Mouse (Mus musculus): ENCODE data around the gene St6galnac6. TPM values are rescaled to one million over a fixed set of nuclear protein-coding genes. Genes with fewer than 3 reads are reported as not detected.

St6galnac6 gene
- polyA plus RNA-seq, 1 experiment from 2014 or later, result 13.5 TPM

DNA sequence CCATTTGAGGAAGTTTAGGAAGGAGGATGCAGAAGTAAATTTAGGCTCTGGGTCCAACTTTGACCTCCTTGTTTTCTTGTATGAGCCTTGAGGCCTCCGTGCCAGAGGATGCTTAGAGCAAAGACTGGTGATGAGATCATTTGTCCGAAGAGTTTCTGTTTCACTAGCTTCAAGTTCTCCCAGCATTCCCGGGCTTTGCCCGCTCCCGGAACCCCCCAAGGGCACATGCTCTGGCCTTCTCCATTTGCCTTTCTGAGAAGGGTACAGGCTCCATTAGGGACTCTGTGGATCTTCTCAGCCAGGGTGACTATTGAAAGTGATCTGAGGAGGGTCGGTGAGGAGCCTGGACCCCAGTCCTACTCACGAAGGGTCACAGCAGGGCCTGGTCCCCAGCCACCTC, 47.9 kb downstream of the St6galnac6 start:
- Histone ChIP-seq H3K27me3 (no peaks in the 10 kb centered on the region), H3K4me2 (peak overlapping the region; percentile 19; the same call in 1 of the 2 replicates), H3K36me3 (no peaks in the 10 kb centered on the region), H3K9me3 (no peaks in the 10 kb centered on the region), H3K9ac (peak overlapping the region; percentile 35; the same call in 1 of the 2 replicates), H3K4me3 (peak overlapping the region; percentile 18), H3K27ac (no peak overlapping the region), H3K4me1 (replicated peaks) (peaks cover 13% of the 10 kb centered on the region)
- ATAC-seq (ENCODE audit: low FRiP score), result no peak
- 88% methylated on average over 7 of the region's 7 CpGs for WGBS

DNA sequence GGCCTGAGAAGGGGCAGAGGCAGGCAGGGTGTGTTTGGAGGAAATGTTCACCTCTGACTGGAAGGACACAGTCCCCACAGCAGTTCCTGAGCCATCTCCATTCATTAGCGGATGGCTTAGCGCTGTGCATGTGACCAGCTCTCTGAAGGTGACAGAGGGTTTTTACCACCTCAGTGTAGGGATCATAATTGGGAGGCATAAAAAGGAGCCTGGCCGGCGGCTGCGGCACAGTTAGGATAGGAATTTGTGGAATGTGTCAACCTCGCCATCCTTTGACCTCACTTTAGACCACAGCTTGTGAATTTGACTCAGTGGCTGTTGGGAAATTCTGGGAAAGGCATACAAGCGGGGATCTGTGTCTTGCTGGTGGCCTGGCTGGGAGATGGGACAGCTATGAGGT, 54.3 kb downstream of the St6galnac6 start:
- no peak overlapping the region for H3K4me3 ChIP-seq
- H3K4me1 ChIP-seq (replicated peaks), result 0 out of 2 replicates have a peak, but pooled peaks cover 9% of the 10 kb centered on the region
- no peaks in the 10 kb centered on the region for H3K9me3 ChIP-seq
- 45% methylated on average over 7 of the region's 7 CpGs for WGBS
- peak overlapping the region; percentile 35; the same call in 1 of the 2 replicates for H3K27ac ChIP-seq
- H3K9ac ChIP-seq, result no peak overlapping the region
- H3K4me2 ChIP-seq, result no peak overlapping the region
- no peaks in the 10 kb centered on the region for H3K36me3 ChIP-seq
- no peak for ATAC-seq (ENCODE audit: low FRiP score)
- no peaks in the 10 kb centered on the region for H3K27me3 ChIP-seq

- Histone ChIP-seq H3K36me3 (no peaks in the 10 kb centered on the region), H3K9ac (no peak overlapping the region), H3K27ac (peak overlapping the region; percentile 27), H3K4me1 (replicated peaks) (0 out of 2 replicates have a peak, but pooled peaks cover 9% of the 10 kb centered on the region), H3K4me3 (no peak overlapping the region), H3K4me2 (no peak overlapping the region), H3K9me3 (no peaks in the 10 kb centered on the region), H3K27me3 (no peaks in the 10 kb centered on the region)
- no peak for ATAC-seq (ENCODE audit: low FRiP score)
- WGBS, result 68% methylated on average over 14 of the region's 14 CpGs
These were observed 55.4 kb downstream of the St6galnac6 start for GRCm38 (mm10) chr2:32654743-32655393.

DNA sequence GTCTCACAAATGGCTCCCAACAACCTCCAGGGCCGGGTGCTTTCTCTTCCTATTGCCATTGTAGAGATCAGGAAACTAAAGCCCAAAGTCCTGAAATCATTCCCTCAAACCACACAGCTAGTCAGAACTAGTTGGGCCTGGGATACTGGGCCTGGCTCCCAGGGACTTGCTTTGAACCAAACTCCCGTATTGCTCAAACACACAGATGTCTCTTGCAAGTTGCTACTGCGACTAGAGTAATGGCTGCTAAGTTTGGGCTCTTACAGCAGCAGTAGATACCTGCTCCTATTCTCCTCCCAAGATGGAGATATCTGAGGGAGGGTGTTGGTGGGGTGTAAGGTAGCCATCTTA, 55.9 kb downstream of the St6galnac6 start:
- 0 out of 2 replicates have a peak overlapping the region, but pooled peaks have one; percentile 40 for H3K27ac ChIP-seq
- H3K4me1 ChIP-seq (replicated peaks), result 0 out of 2 replicates have a peak, but pooled peaks cover 9% of the 10 kb centered on the region
- no peaks in the 10 kb centered on the region for H3K9me3 ChIP-seq
- no peaks in the 10 kb centered on the region for H3K36me3 ChIP-seq
- no peak for ATAC-seq (ENCODE audit: low FRiP score)
- 88% methylated on average over 3 of the region's 3 CpGs for WGBS
- H3K4me2 ChIP-seq, result no peak overlapping the region
- no peak overlapping the region for H3K4me3 ChIP-seq
- no peaks in the 10 kb centered on the region for H3K27me3 ChIP-seq
- H3K9ac ChIP-seq, result no peak overlapping the region

GRCm38 (mm10) chr2:32655826-32656225, 56.3 kb downstream of the St6galnac6 start:
- 73% methylated on average over 12 of the region's 12 CpGs for WGBS
- H3K9me3 ChIP-seq, result no peaks in the 10 kb centered on the region
- H3K4me3 ChIP-seq, result no peak overlapping the region
- no peak overlapping the region for H3K4me2 ChIP-seq
- ATAC-seq (ENCODE audit: low FRiP score), result no peak
- H3K27ac ChIP-seq, result 0 out of 2 replicates have a peak overlapping the region, but pooled peaks have one; percentile 40
- H3K27me3 ChIP-seq, result no peaks in the 10 kb centered on the region
- no peak overlapping the region for H3K9ac ChIP-seq
- H3K36me3 ChIP-seq, result no peaks in the 10 kb centered on the region
- H3K4me1 ChIP-seq (replicated peaks), result 0 out of 2 replicates have a peak, but pooled peaks cover 9% of the 10 kb centered on the region

DNA sequence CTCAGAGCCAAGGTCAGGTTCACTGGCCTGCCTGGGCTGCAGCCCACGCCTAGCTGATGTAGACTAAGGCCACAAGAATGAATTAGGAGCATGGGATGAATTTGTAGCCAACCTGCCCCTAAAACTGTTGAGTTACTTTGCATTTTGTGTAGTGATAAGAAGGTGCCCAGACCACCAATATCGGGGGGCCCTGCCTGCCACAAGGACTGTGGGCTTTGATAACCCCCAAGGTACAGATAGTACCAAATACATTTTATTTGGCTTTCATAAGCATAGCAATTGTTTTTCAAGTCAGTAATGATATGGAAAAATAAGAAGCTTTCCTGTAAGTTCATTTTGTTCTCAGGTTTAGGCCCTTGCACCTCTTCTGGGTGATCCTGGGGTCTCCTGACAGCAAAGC, 59.4 kb downstream of the St6galnac6 start:
- 88% methylated on average over 2 of the region's 2 CpGs for WGBS
- Histone ChIP-seq H3K36me3 (no peaks in the 10 kb centered on the region), H3K9ac (no peak overlapping the region), H3K4me2 (no peak overlapping the region), H3K4me3 (no peak overlapping the region), H3K9me3 (no peaks in the 10 kb centered on the region), H3K27ac (no peak overlapping the region), H3K27me3 (no peaks in the 10 kb centered on the region), H3K4me1 (replicated peaks) (0 out of 2 replicates have a peak, but pooled peaks cover 13% of the 10 kb centered on the region)
- ATAC-seq (ENCODE audit: low FRiP score), result no peak

DNA sequence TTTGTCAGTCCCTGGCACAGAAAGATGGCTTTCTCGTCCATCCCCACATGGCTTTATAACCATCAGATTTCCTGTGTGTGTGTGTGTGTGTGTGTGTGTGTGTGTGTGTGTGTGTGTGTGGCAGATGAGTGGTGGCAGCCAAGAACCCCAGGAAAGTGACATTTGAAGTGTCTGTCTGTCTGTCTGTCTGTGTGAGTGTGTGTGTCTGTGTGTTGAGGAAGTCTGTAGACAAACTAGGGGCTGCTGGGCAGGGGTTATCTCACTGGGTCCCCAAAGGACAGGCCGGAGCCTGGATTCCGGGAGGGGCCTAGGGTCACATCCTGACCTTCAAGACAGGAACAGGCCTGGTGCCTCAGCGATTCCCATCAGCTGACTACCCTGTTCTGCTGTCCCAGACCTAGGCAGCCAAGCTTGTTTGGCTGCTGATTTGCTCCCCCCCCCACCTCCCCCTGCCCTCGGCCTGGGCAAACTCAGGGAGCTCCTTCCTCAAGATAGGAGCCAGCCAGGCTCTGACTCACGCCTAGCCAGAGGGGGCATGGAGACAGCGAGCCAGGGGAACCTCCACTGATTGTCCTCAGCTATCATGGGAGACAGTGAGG, 62.1 kb downstream of the St6galnac6 start:
- Histone ChIP-seq H3K27ac (peak overlapping the region; percentile 8; the same call in 1 of the 2 replicates), H3K9ac (no peak overlapping the region), H3K4me1 (replicated peaks) (0 out of 2 replicates have a peak, but pooled peaks cover 4% of the 10 kb centered on the region), H3K36me3 (no peaks in the 10 kb centered on the region), H3K4me2 (no peak overlapping the region), H3K4me3 (no peak overlapping the region), H3K27me3 (no peaks in the 10 kb centered on the region), H3K9me3 (no peaks in the 10 kb centered on the region)
- 68% methylated on average over 7 of the region's 7 CpGs for WGBS
- ATAC-seq (ENCODE audit: low FRiP score), result no peak

DNA sequence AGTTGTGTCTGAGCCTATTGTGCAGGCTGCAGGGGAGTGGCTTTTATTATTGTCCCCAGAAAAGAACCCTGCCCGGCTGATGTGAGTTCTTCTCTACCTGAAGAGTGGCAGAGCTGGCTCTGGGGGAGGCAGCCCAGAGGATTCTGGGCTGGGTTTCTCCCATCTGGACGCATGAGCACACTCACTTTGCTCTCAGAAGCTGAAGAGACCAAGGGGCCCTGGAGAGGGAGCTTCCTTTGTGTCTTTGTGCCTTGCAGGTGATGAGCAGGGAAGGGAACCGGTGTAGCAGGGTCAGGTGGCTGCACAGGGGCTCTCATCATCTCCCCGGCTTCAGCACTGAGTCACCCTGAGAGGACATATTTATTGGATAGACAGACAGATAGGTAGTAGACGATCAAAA, 62.8 kb downstream of the St6galnac6 start:
- H3K4me3 ChIP-seq, result no peak overlapping the region
- 0 out of 2 replicates have a peak, but pooled peaks cover 4% of the 10 kb centered on the region for H3K4me1 ChIP-seq (replicated peaks)
- no peaks in the 10 kb centered on the region for H3K27me3 ChIP-seq
- H3K4me2 ChIP-seq, result no peak overlapping the region
- H3K27ac ChIP-seq, result no peak overlapping the region
- no peaks in the 10 kb centered on the region for H3K36me3 ChIP-seq
- no peaks in the 10 kb centered on the region for H3K9me3 ChIP-seq
- WGBS, result 61% methylated on average over 5 of the region's 5 CpGs
- H3K9ac ChIP-seq, result no peak overlapping the region
- ATAC-seq (ENCODE audit: low FRiP score), result no peak

DNA sequence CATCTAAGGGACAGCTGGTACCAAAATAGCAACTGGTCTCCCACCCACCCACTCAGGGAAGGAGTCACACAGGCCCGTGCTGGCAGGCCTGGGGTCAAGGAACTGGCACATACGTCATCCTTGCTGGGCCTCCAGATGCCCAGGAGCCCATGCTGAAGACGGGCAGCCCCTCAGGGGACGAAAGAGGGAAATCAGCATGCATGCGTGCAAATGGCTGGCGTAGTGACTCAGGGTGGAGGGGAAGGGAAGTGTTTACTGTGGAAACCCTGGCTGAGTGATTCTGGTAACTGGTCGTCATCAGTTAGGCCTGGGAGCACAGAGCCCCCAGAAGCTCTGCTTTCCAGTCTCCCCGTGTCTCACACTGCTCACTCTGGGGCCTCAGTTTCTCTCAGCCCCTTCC, 65.8 kb downstream of the St6galnac6 start:
- Histone ChIP-seq H3K36me3 (no peaks in the 10 kb centered on the region), H3K4me2 (no peak overlapping the region), H3K4me1 (replicated peaks) (0 out of 2 replicates have a peak, but pooled peaks cover 4% of the 10 kb centered on the region), H3K9ac (no peak overlapping the region), H3K27me3 (no peaks in the 10 kb centered on the region), H3K27ac (peak overlapping the region; percentile 19; the same call in 1 of the 2 replicates), H3K9me3 (no peaks in the 10 kb centered on the region), H3K4me3 (no peak overlapping the region)
- ATAC-seq (ENCODE audit: low FRiP score), result no peak
- WGBS, result 55% methylated on average over 8 of the region's 8 CpGs

DNA sequence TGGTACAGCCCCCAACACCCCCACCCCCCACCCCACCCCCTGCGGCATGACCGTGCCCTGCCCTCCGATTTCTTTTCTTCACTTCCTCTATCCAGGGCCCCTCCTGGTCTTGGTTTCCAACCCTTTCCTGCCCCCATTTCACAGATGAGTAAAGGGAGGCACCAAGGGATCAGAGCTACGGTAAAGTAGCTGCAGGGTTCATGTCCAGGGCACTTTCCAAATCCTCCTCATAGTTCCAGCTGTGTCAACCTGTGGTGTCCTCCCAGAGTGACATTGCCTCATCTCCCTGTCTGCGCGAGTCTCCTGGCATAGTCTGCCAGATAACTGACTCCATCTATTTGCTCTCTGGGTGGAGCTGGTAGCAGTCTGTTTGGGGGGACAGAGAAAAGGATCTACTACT, 66.3 kb downstream of the St6galnac6 start:
- no peaks in the 10 kb centered on the region for H3K36me3 ChIP-seq
- H3K9ac ChIP-seq, result no peak overlapping the region
- no peak overlapping the region for H3K4me2 ChIP-seq
- ATAC-seq (ENCODE audit: low FRiP score), result no peak
- H3K27ac ChIP-seq, result no peak overlapping the region
- no peaks in the 10 kb centered on the region for H3K9me3 ChIP-seq
- H3K4me1 ChIP-seq (replicated peaks), result 0 out of 2 replicates have a peak, but pooled peaks cover 4% of the 10 kb centered on the region
- WGBS, result 84% methylated on average over 6 of the region's 6 CpGs
- no peaks in the 10 kb centered on the region for H3K27me3 ChIP-seq
- H3K4me3 ChIP-seq, result no peak overlapping the region

GRCm38 (mm10) chr2:32667775-32668174, 68.3 kb downstream of the St6galnac6 start:
- H3K9ac ChIP-seq, result no peak overlapping the region; the same call in 1 of the 2 replicates
- H3K4me1 ChIP-seq (replicated peaks), result no peaks in the 10 kb centered on the region
- no peaks in the 10 kb centered on the region for H3K27me3 ChIP-seq
- no peak overlapping the region for H3K4me3 ChIP-seq
- WGBS, result 31% methylated on average over 11 of the region's 11 CpGs
- H3K9me3 ChIP-seq, result no peaks in the 10 kb centered on the region
- no peak overlapping the region for H3K4me2 ChIP-seq
- ATAC-seq (ENCODE audit: low FRiP score), result no peak
- 0 out of 2 replicates have a peak overlapping the region, but pooled peaks have one; percentile 3 for H3K27ac ChIP-seq
- H3K36me3 ChIP-seq, result no peaks in the 10 kb centered on the region

DNA sequence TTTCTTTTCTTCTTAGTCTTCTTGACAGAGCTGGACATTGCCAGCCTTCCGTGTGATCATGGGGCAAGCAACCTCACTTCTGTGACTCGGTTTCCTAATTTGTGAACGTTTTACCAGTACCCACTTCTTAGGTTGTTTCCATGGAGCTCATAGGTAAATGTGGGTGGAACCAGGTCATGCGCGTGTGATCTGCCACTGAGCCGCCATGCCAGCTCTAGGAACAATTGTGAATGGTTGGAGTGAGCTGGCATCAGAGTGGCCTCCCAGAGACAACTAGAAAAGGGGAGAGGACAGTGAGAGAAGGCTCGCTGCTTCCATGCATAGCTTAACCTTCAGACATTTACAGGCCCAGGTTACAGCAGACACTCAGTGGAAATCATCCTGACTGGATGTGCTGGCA, 68.7 kb downstream of the St6galnac6 start:
- no peak for ATAC-seq (ENCODE audit: low FRiP score)
- Histone ChIP-seq H3K36me3 (no peaks in the 10 kb centered on the region), H3K4me1 (replicated peaks) (no peaks in the 10 kb centered on the region), H3K4me2 (no peak overlapping the region), H3K27me3 (no peaks in the 10 kb centered on the region), H3K4me3 (no peak overlapping the region), H3K9ac (no peak overlapping the region), H3K27ac (no peak overlapping the region), H3K9me3 (no peaks in the 10 kb centered on the region)
- 72% methylated on average over 7 of the region's 7 CpGs for WGBS

Measured in hindbrain, embryonic 13.5 days (tissue).